Mouse (Mus musculus): ENCODE measurements around the gene Cep164. TPM values are rescaled to one million over a fixed set of nuclear protein-coding genes. Genes with fewer than 3 reads are reported as not detected.

The Cep164 gene
- polyA plus RNA-seq, 1 experiment from 2014 or later: 31.6 TPM

- ATAC-seq (ENCODE audit: insufficient number of reproducible peaks, low FRiP score, low TSS enrichment, low read depth): no peak
- WGBS: 90% methylated on average over 4 of the region's 4 CpGs
- H3K27me3 ChIP-seq: no peaks in the 10 kb centered on the region
Measured at GRCm38 (mm10) chr9:45749917-45750316, 78.6 kb downstream of the Cep164 start.

GRCm38 (mm10) chr9:45745451-45745850 lies 83.0 kb downstream of the Cep164 start:
- Histone ChIP-seq H3K9me3 (replicated peaks) (no peaks in the 10 kb centered on the region), H3K9ac (no peak overlapping the region), H3K4me2 (replicated peaks) (no peak overlapping the region), H3K36me3 (no peaks in the 10 kb centered on the region), H3K27ac (replicated peaks) (no peak overlapping the region), H3K4me1 (peaks cover 1% of the 10 kb centered on the region; the same call in 1 of the 2 replicates), H3K27me3 (no peaks in the 10 kb centered on the region; the same call in none of the 2 replicates), H3K4me3 (replicated peaks) (no peak overlapping the region)
- no peak for ATAC-seq (ENCODE audit: insufficient number of reproducible peaks, low FRiP score, low TSS enrichment, low read depth)
- WGBS: 58% methylated on average over 7 of the region's 7 CpGs

More at GRCm38 (mm10) chr9:45749917-45750316, 78.6 kb downstream of the Cep164 start:
- H3K27ac ChIP-seq (replicated peaks): no peak overlapping the region
- no peaks in the 10 kb centered on the region for H3K36me3 ChIP-seq
- H3K4me2 ChIP-seq (replicated peaks): no peak overlapping the region
- no peaks in the 10 kb centered on the region for H3K9me3 ChIP-seq (replicated peaks)
- no peak overlapping the region for H3K4me3 ChIP-seq (replicated peaks)
- H3K9ac ChIP-seq: no peak overlapping the region
- no peaks in the 10 kb centered on the region for H3K4me1 ChIP-seq

GRCm38 (mm10) chr9:45740584-45740980 lies 87.9 kb downstream of the Cep164 start:
- H3K4me1 ChIP-seq: peaks cover 16% of the 10 kb centered on the region
- no peak overlapping the region for H3K4me2 ChIP-seq (replicated peaks)
- no peaks in the 10 kb centered on the region; the same call in none of the 2 replicates for H3K27me3 ChIP-seq
- ATAC-seq (ENCODE audit: insufficient number of reproducible peaks, low FRiP score, low TSS enrichment, low read depth): no peak
- 57% methylated on average over 2 of the region's 2 CpGs for WGBS
- H3K4me3 ChIP-seq (replicated peaks): no peak overlapping the region
- H3K27ac ChIP-seq (replicated peaks): no peak overlapping the region
- no peak overlapping the region for H3K9ac ChIP-seq
- no peaks in the 10 kb centered on the region for H3K9me3 ChIP-seq (replicated peaks)
- no peaks in the 10 kb centered on the region for H3K36me3 ChIP-seq

- 52% methylated on average over 17 of the region's 17 CpGs for WGBS
- no peak overlapping the region for H3K27ac ChIP-seq (replicated peaks)
- peaks cover 16% of the 10 kb centered on the region for H3K4me1 ChIP-seq
- ATAC-seq (ENCODE audit: insufficient number of reproducible peaks, low FRiP score, low TSS enrichment, low read depth): peak; percentile 34; the same call in 1 of the 2 replicates
- no peaks in the 10 kb centered on the region; the same call in none of the 2 replicates for H3K27me3 ChIP-seq
- H3K36me3 ChIP-seq: no peaks in the 10 kb centered on the region
- H3K4me3 ChIP-seq (replicated peaks): no peak overlapping the region
- H3K9me3 ChIP-seq (replicated peaks): no peaks in the 10 kb centered on the region
- no peak overlapping the region for H3K4me2 ChIP-seq (replicated peaks)
- H3K9ac ChIP-seq: no peak overlapping the region
Measured at GRCm38 (mm10) chr9:45739702-45740583, 88.5 kb downstream of the Cep164 start.

- 54% methylated on average over 12 of the region's 12 CpGs for WGBS
- no peak overlapping the region for H3K9ac ChIP-seq
- ATAC-seq (ENCODE audit: insufficient number of reproducible peaks, low FRiP score, low TSS enrichment, low read depth): no peak; the same call in 1 of the 2 replicates
Measured at GRCm38 (mm10) chr9:45739001-45739701, 89.3 kb downstream of the Cep164 start.

GRCm38 (mm10) chr9:45733246-45733645 lies 95.2 kb downstream of the Cep164 start:
- WGBS: 56% methylated on average over 6 of the region's 6 CpGs
- Histone ChIP-seq H3K4me1 (no peaks in the 10 kb centered on the region), H3K36me3 (no peaks in the 10 kb centered on the region), H3K4me2 (replicated peaks) (no peak overlapping the region), H3K4me3 (replicated peaks) (no peak overlapping the region), H3K27me3 (no peaks in the 10 kb centered on the region), H3K27ac (replicated peaks) (no peak overlapping the region), H3K9ac (no peak overlapping the region), H3K9me3 (replicated peaks) (no peaks in the 10 kb centered on the region)
- no peak for ATAC-seq (ENCODE audit: insufficient number of reproducible peaks, low FRiP score, low TSS enrichment, low read depth)

More at GRCm38 (mm10) chr9:45739001-45739701, 89.3 kb downstream of the Cep164 start:
- Histone ChIP-seq H3K27me3 (no peaks in the 10 kb centered on the region; the same call in none of the 2 replicates), H3K4me1 (peaks cover 16% of the 10 kb centered on the region), H3K36me3 (no peaks in the 10 kb centered on the region), H3K4me3 (replicated peaks) (no peak overlapping the region), H3K4me2 (replicated peaks) (no peak overlapping the region), H3K27ac (replicated peaks) (no peak overlapping the region), H3K9me3 (replicated peaks) (no peaks in the 10 kb centered on the region)

GRCm38 (mm10) chr9:45731851-45732250 lies 96.6 kb downstream of the Cep164 start:
- WGBS: 86% methylated on average over 5 of the region's 5 CpGs
- Histone ChIP-seq H3K4me1 (no peaks in the 10 kb centered on the region), H3K27ac (replicated peaks) (no peak overlapping the region), H3K36me3 (no peaks in the 10 kb centered on the region), H3K4me2 (replicated peaks) (no peak overlapping the region), H3K27me3 (no peaks in the 10 kb centered on the region), H3K9me3 (replicated peaks) (no peaks in the 10 kb centered on the region), H3K9ac (no peak overlapping the region), H3K4me3 (replicated peaks) (no peak overlapping the region)
- no peak for ATAC-seq (ENCODE audit: insufficient number of reproducible peaks, low FRiP score, low TSS enrichment, low read depth)

GRCm38 (mm10) chr9:45719997-45720396 lies 108.5 kb downstream of the Cep164 start:
- H3K4me1 ChIP-seq: no peaks in the 10 kb centered on the region
- H3K9ac ChIP-seq: no peak overlapping the region
- H3K9me3 ChIP-seq (replicated peaks): no peaks in the 10 kb centered on the region
- H3K4me2 ChIP-seq (replicated peaks): no peak overlapping the region
- no peaks in the 10 kb centered on the region for H3K27me3 ChIP-seq
- H3K36me3 ChIP-seq: no peaks in the 10 kb centered on the region
- no peak for ATAC-seq (ENCODE audit: insufficient number of reproducible peaks, low FRiP score, low TSS enrichment, low read depth)
- no peak overlapping the region for H3K4me3 ChIP-seq (replicated peaks)
- 57% methylated on average over 7 of the region's 7 CpGs for WGBS
- H3K27ac ChIP-seq (replicated peaks): no peak overlapping the region

Other genes with a start within 250 kb of the Cep164 start
- gene Bace1, start 9.9 kb upstream of the Cep164 start, polyA plus RNA-seq (2015; fragmentation: Nextera tagmentation; extraction: Ambion mirVana): 42.7 and 43.0 TPM in 2 replicates
- 22.9 and 24.6 TPM in 2 replicates for gene Pcsk7, start 77.8 kb upstream of the Cep164 start, polyA plus RNA-seq (2015; fragmentation: Nextera tagmentation; extraction: Ambion mirVana)
- gene Rnf214, start 78.2 kb upstream of the Cep164 start, polyA plus RNA-seq (2015; fragmentation: Nextera tagmentation; extraction: Ambion mirVana): 49.4 and 52.1 TPM in 2 replicates
- gene Tagln, start 107.4 kb upstream of the Cep164 start, polyA plus RNA-seq (2015; fragmentation: Nextera tagmentation; extraction: Ambion mirVana): 35.3 and 46.1 TPM in 2 replicates
- gene Sidt2, start 126.6 kb upstream of the Cep164 start, polyA plus RNA-seq (2015; fragmentation: Nextera tagmentation; extraction: Ambion mirVana): 62.1 and 62.3 TPM in 2 replicates
- 161 and 173 TPM in 2 replicates for gene Pafah1b2, start 184.0 kb upstream of the Cep164 start, polyA plus RNA-seq (2015; fragmentation: Nextera tagmentation; extraction: Ambion mirVana)
- gene Sik3, start 184.1 kb upstream of the Cep164 start, polyA plus RNA-seq (2015; fragmentation: Nextera tagmentation; extraction: Ambion mirVana): 15.1 and 16.2 TPM in 2 replicates

Measured in embryonic facial prominence, embryonic 15.5 days (tissue).